Mouse (Mus musculus) MEL (cell line): Measurements from ENCODE around the gene Gm45233.

Experiments used
- CHD1 ChIP-seq: IDR thresholded peaks from 2 replicates; pipeline ENCODE4 v1.6.1; 2012; ENCODE audit warnings: low read depth, mild to moderate bottlenecking, inconsistent platforms, low read length, improper control_type of control experiment
- CHD2 ChIP-seq: IDR thresholded peaks from 2 replicates; pipeline ENCODE4 v1.6.1; 2011; ENCODE audit warnings: low read length, improper control_type of control experiment
- CTCF ChIP-seq, 3 experiments: IDR thresholded peaks in 2 of 3; conservative IDR thresholded peaks in 1 of 3; 2 replicates each; pipeline ENCODE4 v1.5.1; 2011 to 2012; ENCODE audit warnings: low read length in 3 of 3, low read depth in 2 of 3, mild to moderate bottlenecking in 2 of 3, improper control_type of control experiment in 1 of 3, inconsistent platforms in 1 of 3, mixed read lengths in 1 of 3, moderate library complexity in 1 of 3; ENCODE audit not compliant: control insufficient read depth in 1 of 3, insufficient read depth in 1 of 3, poor library complexity in 1 of 3, severe bottlenecking in 1 of 3
- E2F4 ChIP-seq: IDR thresholded peaks from 2 replicates; pipeline ENCODE4 v1.6.1; 2011; ENCODE audit warnings: low read depth, low read length, improper control_type of control experiment, borderline replicate concordance
- EP300 ChIP-seq, 2 experiments: IDR thresholded peaks; 2 replicates each; pipeline ENCODE4 v1.6.1; 2011; ENCODE audit warnings: improper control_type of control experiment in 2 of 2, low read length in 2 of 2, low read depth in 1 of 2, mild to moderate bottlenecking in 1 of 2
- GABPA ChIP-seq: IDR thresholded peaks from 2 replicates; pipeline ENCODE4 v1.6.1; 2012; ENCODE audit warnings: low read depth, mild to moderate bottlenecking, inconsistent platforms, low read length, improper control_type of control experiment, moderate library complexity
- GATA1 ChIP-seq: IDR thresholded peaks from 2 replicates; pipeline ENCODE4 v1.6.1; 2011; ENCODE audit warnings: low read depth, low read length, improper control_type of control experiment
- HCFC1 ChIP-seq: IDR thresholded peaks from 2 replicates; pipeline ENCODE4 v1.6.1; 2012; ENCODE audit warnings: low read depth, mild to moderate bottlenecking, inconsistent platforms, low read length, improper control_type of control experiment, moderate library complexity
- JUND ChIP-seq: IDR thresholded peaks from 2 replicates; pipeline ENCODE4 v1.6.1; 2011; ENCODE audit warnings: low read depth, mild to moderate bottlenecking, improper control_type of control experiment, low read length
- MAZ ChIP-seq: IDR thresholded peaks from 2 replicates; pipeline ENCODE4 v1.6.1; 2012; ENCODE audit warnings: low read depth, mild to moderate bottlenecking, inconsistent platforms, low read length, improper control_type of control experiment
- POLR2A ChIP-seq, 2 experiments: IDR thresholded peaks; 2 replicates each; pipeline ENCODE4 v1.6.1; 2011 to 2012; ENCODE audit warnings: low read length in 2 of 2, mild to moderate bottlenecking in 2 of 2, control low read depth in 1 of 2, improper control_type of control experiment in 1 of 2, low read depth in 1 of 2, moderate library complexity in 1 of 2; ENCODE audit not compliant: control insufficient read depth in 1 of 2, insufficient read depth in 1 of 2, poor library complexity in 1 of 2
- POLR2AphosphoS2 ChIP-seq: IDR thresholded peaks from 2 replicates; pipeline ENCODE4 v1.6.1; 2011; ENCODE audit warnings: low read length, improper control_type of control experiment
- SMC3 ChIP-seq: IDR thresholded peaks from 2 replicates; pipeline ENCODE4 v1.6.1; 2011; ENCODE audit warnings: low read depth, low read length, improper control_type of control experiment
- USF1 ChIP-seq: IDR thresholded peaks from 2 replicates; pipeline ENCODE4 v1.6.1; 2014; ENCODE audit warnings: low read depth, mild to moderate bottlenecking, inconsistent platforms, low read length, improper control_type of control experiment, moderate library complexity

DNA sequence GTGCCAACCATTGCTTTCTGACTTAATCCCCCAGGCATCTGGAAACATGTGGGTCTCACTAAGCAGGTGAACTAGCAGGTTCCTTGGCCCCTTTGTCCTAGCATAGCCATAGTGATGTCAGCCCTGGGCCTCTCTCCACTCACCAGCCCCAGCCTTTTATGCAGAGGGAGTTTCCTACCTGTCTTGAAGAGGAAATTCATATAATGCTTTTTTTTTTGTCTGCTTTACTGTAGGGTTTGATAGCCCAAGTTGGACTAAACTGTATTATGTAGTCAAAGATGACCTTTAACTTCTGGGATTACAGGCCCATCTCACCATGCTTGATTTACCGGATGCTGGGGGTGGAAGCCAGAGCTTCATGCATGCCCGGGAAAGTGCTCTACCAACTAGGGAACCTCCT, 5.9 kb downstream of the Gm45233 start:
- TF ChIP-seq POLR2A (IDR thresholded peaks at IDR 0.05; ENCODE audit: control insufficient read depth in 1 of 2, insufficient read depth in 1 of 2, low read depth in 1 of 2, low read length in 2 of 2, poor library complexity in 1 of 2) (no peak), CTCF (IDR thresholded peaks at IDR 0.05 in 2 of 3, conservative IDR thresholded peaks at IDR 0.05 in 1 of 3; ENCODE audit: control insufficient read depth in 1 of 3, insufficient read depth in 1 of 3, low read depth in 2 of 3, low read length in 3 of 3, poor library complexity in 1 of 3, severe bottlenecking in 1 of 3) (no peak), USF1 (no peak), JUND (no peak), EP300 (IDR thresholded peaks at IDR 0.05; ENCODE audit: low read depth in 1 of 2, low read length in 2 of 2) (no peak), SMC3 (no peak), POLR2AphosphoS2 (no peak), CHD2 (no peak), GABPA (no peak), GATA1 (no peak), E2F4 (no peak), MAZ (no peak), CHD1 (no peak), HCFC1 (no peak)
